ENCODE assay signal across 11 mouse cellular contexts in the genomic region with DNA sequence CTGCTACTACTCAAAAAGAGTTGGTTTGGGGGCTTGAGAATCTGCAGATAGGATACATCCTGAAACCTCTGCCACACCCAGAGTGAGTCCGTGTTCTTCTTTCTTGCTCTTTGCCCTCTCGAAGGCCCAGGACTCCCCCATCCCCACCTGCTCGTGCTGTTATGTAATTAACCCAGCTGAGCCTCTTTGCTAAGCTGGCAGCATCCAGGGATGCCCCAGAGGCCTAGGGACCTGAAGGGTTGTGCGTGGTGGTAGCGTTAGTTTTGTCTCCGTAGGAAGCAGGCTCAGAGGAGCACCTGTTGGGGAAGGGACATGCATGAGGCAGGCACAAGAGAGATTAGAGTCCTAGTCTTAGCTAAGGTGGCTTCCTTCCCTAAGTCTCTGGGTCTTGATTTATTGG. TPM values are rescaled to one million over a fixed set of nuclear protein-coding genes. Genes with fewer than 3 reads are reported as not detected.
A peak's percentile ranks its signal among the peaks of the same experiment; 100 is the strongest.
DNase-seq lines count a peak whose midpoint lies in the region; ATAC-seq and TF ChIP-seq lines count a peak whose summit lies in the region.
"Had no signal": no experiment of that assay in that cellular context is flagged by ENCODE, and none has a peak within 500 bp of the region (broad histone marks: within the 10 kb centered on the region; RNA-seq: fewer than 3 reads in every experiment).

No protein-coding gene starts in this region.

- DNase-seq in liver, postnatal 0 days = no peak
- DNase-seq in spleen, postnatal 10 days (ENCODE audit: low spot score in 2 of 2) = no peak
- no peak for DNase-seq in gastrocnemius, postnatal 25 days
- DNase-seq: gastrocnemius, postnatal 10 days; right cerebral cortex, postnatal 14 days had no signal

- H3K4me2 ChIP-seq in liver, embryonic 12.5 days = 0 out of 2 replicates have a peak overlapping the region, but pooled peaks have one; percentile 65
- H3K4me2 ChIP-seq in liver, postnatal 0 days (ENCODE audit: low read depth, low read length) = no peak overlapping the region
- H3K4me2 ChIP-seq in forebrain, embryonic 13.5 days = peak overlapping the region; percentile 92
- H3K4me2 ChIP-seq in intestine, embryonic 15.5 days (replicated peaks) = peak overlapping the region; percentile 96
- H3K4me2 ChIP-seq in neural tube, embryonic 14.5 days (ENCODE audit: low read depth, low read length) = peak overlapping the region; percentile 83

- no peaks in the 10 kb centered on the region for H3K36me3 ChIP-seq in liver, embryonic 12.5 days
- H3K36me3 ChIP-seq in liver, postnatal 0 days (replicated peaks; ENCODE audit: insufficient read depth, low read length) = no peaks in the 10 kb centered on the region
- no peaks in the 10 kb centered on the region for H3K36me3 ChIP-seq in forebrain, embryonic 13.5 days (ENCODE audit: poor library complexity, severe bottlenecking)
- H3K36me3 ChIP-seq in intestine, embryonic 15.5 days = no peaks in the 10 kb centered on the region
- H3K36me3 ChIP-seq in neural tube, embryonic 14.5 days (ENCODE audit: control insufficient read depth, insufficient read depth, low read length) = no peaks in the 10 kb centered on the region

- no peak overlapping the region for H3K27ac ChIP-seq in liver, embryonic 12.5 days
- no peak overlapping the region for H3K27ac ChIP-seq in liver, postnatal 0 days (ENCODE audit: low read depth)
- no peak overlapping the region for H3K27ac ChIP-seq in forebrain, embryonic 13.5 days
- H3K27ac ChIP-seq in intestine, embryonic 15.5 days = no peak overlapping the region
- H3K27ac ChIP-seq in neural tube, embryonic 14.5 days (ENCODE audit: low read depth, low read length) = no peak overlapping the region

- WGBS in liver, embryonic 12.5 days (ENCODE audit: insufficient replicate concordance) = 46% methylated on average over 6 of the region's 6 CpGs
- WGBS in liver, postnatal 0 days (ENCODE audit: insufficient replicate concordance) = 53% methylated on average over 6 of the region's 6 CpGs
- 30% methylated on average over 6 of the region's 6 CpGs for WGBS in forebrain, embryonic 13.5 days
- 45% methylated on average over 6 of the region's 6 CpGs for WGBS in intestine, embryonic 15.5 days
- WGBS in neural tube, embryonic 14.5 days = 25% methylated on average over 6 of the region's 6 CpGs

- H3K9me3 ChIP-seq in liver, embryonic 12.5 days (replicated peaks) = no peaks in the 10 kb centered on the region
- no peaks in the 10 kb centered on the region for H3K9me3 ChIP-seq in liver, postnatal 0 days (ENCODE audit: low read length)
- H3K9me3 ChIP-seq in forebrain, embryonic 13.5 days (replicated peaks) = no peaks in the 10 kb centered on the region
- H3K9me3 ChIP-seq in intestine, embryonic 15.5 days = no peaks in the 10 kb centered on the region
- no peaks in the 10 kb centered on the region for H3K9me3 ChIP-seq in neural tube, embryonic 14.5 days (ENCODE audit: control insufficient read depth, low read length)
- H3K9me3 ChIP-seq: megakaryocyte, embryonic 14.5 days had no signal

- TF ChIP-seq EP300 in liver, postnatal 0 days (IDR thresholded peaks at IDR 0.05; ENCODE audit: low read depth) = no peak

- no peak for TF ChIP-seq CTCF in liver, postnatal 0 days (IDR thresholded peaks at IDR 0.05; ENCODE audit: low read depth)

- H3K4me3 ChIP-seq in liver, embryonic 12.5 days = peak overlapping the region; percentile 62; the same call in 1 of the 2 replicates
- H3K4me3 ChIP-seq in liver, postnatal 0 days (ENCODE audit: low read depth, low read length) = no peak overlapping the region
- peak overlapping the region; percentile 91 for H3K4me3 ChIP-seq in forebrain, embryonic 13.5 days
- peak overlapping the region; percentile 80; the same call in 1 of the 2 replicates for H3K4me3 ChIP-seq in intestine, embryonic 15.5 days (replicated peaks)
- H3K4me3 ChIP-seq in neural tube, embryonic 14.5 days (ENCODE audit: low read depth, low read length) = peak overlapping the region; percentile 96

- no peak overlapping the region for H3K9ac ChIP-seq in liver, embryonic 12.5 days
- no peak overlapping the region for H3K9ac ChIP-seq in liver, postnatal 0 days (replicated peaks)
- peak overlapping the region; percentile 94 for H3K9ac ChIP-seq in forebrain, embryonic 13.5 days
- no peak overlapping the region for H3K9ac ChIP-seq in intestine, embryonic 15.5 days
- H3K9ac ChIP-seq in neural tube, embryonic 14.5 days (replicated peaks; ENCODE audit: low read depth, low read length) = peak overlapping the region; percentile 98; the same call in 1 of the 2 replicates

- peaks cover 70% of the 10 kb centered on the region for H3K27me3 ChIP-seq in liver, embryonic 12.5 days (replicated peaks)
- H3K27me3 ChIP-seq in liver, postnatal 0 days (ENCODE audit: insufficient read depth, low read length) = peaks cover 35% of the 10 kb centered on the region
- H3K27me3 ChIP-seq in forebrain, embryonic 13.5 days = peaks cover 4% of the 10 kb centered on the region; the same call in 1 of the 2 replicates
- no peaks in the 10 kb centered on the region for H3K27me3 ChIP-seq in intestine, embryonic 15.5 days (replicated peaks)
- no peaks in the 10 kb centered on the region for H3K27me3 ChIP-seq in neural tube, embryonic 14.5 days (ENCODE audit: control insufficient read depth, insufficient read depth, low read length)
- H3K27me3 ChIP-seq: Patski had no signal

- ATAC-seq in liver, embryonic 12.5 days = no peak
- no peak for ATAC-seq in liver, postnatal 0 days
- no peak for ATAC-seq in forebrain, embryonic 13.5 days
- ATAC-seq in intestine, embryonic 15.5 days = peak; percentile 24; the same call in 1 of the 2 replicates
- ATAC-seq in neural tube, embryonic 14.5 days (ENCODE audit: low read depth) = no peak

- peaks cover 11% of the 10 kb centered on the region; the same call in 1 of the 2 replicates for H3K4me1 ChIP-seq in liver, embryonic 12.5 days
- peaks cover 5% of the 10 kb centered on the region for H3K4me1 ChIP-seq in liver, postnatal 0 days (ENCODE audit: insufficient read depth)
- peaks cover 13% of the 10 kb centered on the region for H3K4me1 ChIP-seq in forebrain, embryonic 13.5 days
- H3K4me1 ChIP-seq in intestine, embryonic 15.5 days (replicated peaks) = peaks cover 13% of the 10 kb centered on the region; the same call in 1 of the 2 replicates
- H3K4me1 ChIP-seq in neural tube, embryonic 14.5 days (ENCODE audit: control insufficient read depth, insufficient read depth, low read length) = peaks cover 11% of the 10 kb centered on the region

RNA-seq across cellular contexts. Expression of a gene that starts 1.6 kb away (rescaled TPM):
- polyA plus RNA-seq in liver, embryonic 12.5 days (2016; fragmentation: Nextera tagmentation; extraction: Ambion mirVana) = 0.57 and 0.99 TPM in 2 replicates
- polyA plus RNA-seq in liver, postnatal 0 days (2015; fragmentation: Nextera tagmentation; extraction: Ambion mirVana) = 0.05 TPM in 1 of 2 replicates, not detected in the other
- polyA plus RNA-seq in forebrain, embryonic 13.5 days (2015; fragmentation: Nextera tagmentation; extraction: Ambion mirVana) = 6.5 and 9.9 TPM in 2 replicates
- polyA plus RNA-seq in intestine, embryonic 15.5 days (2015; fragmentation: Nextera tagmentation; extraction: Ambion mirVana) = 2.3 and 2.6 TPM in 2 replicates
- polyA plus RNA-seq in neural tube, embryonic 14.5 days (2014; fragmentation: Nextera tagmentation; extraction: Ambion mirVana) = 21.3 and 24.0 TPM in 2 replicates
- total RNA-seq in gastrocnemius, postnatal 25 days (2021) = under 1 TPM; 0.32 to 0.59 TPM

RNA-seq across cellular contexts. Expression of a gene that starts 18.7 kb away (rescaled TPM):
- not detected in 2 replicates for polyA plus RNA-seq in liver, embryonic 12.5 days (2016; fragmentation: Nextera tagmentation; extraction: Ambion mirVana)
- not detected in 2 replicates for polyA plus RNA-seq in liver, postnatal 0 days (2015; fragmentation: Nextera tagmentation; extraction: Ambion mirVana)
- 0.21 and 0.30 TPM in 2 replicates for polyA plus RNA-seq in forebrain, embryonic 13.5 days (2015; fragmentation: Nextera tagmentation; extraction: Ambion mirVana)
- polyA plus RNA-seq in intestine, embryonic 15.5 days (2015; fragmentation: Nextera tagmentation; extraction: Ambion mirVana) = 0.13 TPM in 1 of 2 replicates, not detected in the other
- 0.17 and 0.70 TPM in 2 replicates for polyA plus RNA-seq in neural tube, embryonic 14.5 days (2014; fragmentation: Nextera tagmentation; extraction: Ambion mirVana)
- total RNA-seq in gastrocnemius, postnatal 25 days (2021) = not detected
- total RNA-seq: gastrocnemius, postnatal 10 days had no signal
- polyA plus RNA-seq: Patski had no signal

RNA-seq across cellular contexts. Expression of a gene that starts 27.0 kb away (rescaled TPM):
- polyA plus RNA-seq in liver, embryonic 12.5 days (2016; fragmentation: Nextera tagmentation; extraction: Ambion mirVana) = 0.22 and 0.70 TPM in 2 replicates
- polyA plus RNA-seq in liver, postnatal 0 days (2015; fragmentation: Nextera tagmentation; extraction: Ambion mirVana) = 2.6 and 3.1 TPM in 2 replicates
- polyA plus RNA-seq in forebrain, embryonic 13.5 days (2015; fragmentation: Nextera tagmentation; extraction: Ambion mirVana) = not detected in 2 replicates
- 0.76 and 0.87 TPM in 2 replicates for polyA plus RNA-seq in intestine, embryonic 15.5 days (2015; fragmentation: Nextera tagmentation; extraction: Ambion mirVana)
- 0.62 and 0.76 TPM in 2 replicates for polyA plus RNA-seq in neural tube, embryonic 14.5 days (2014; fragmentation: Nextera tagmentation; extraction: Ambion mirVana)
- not detected for total RNA-seq in gastrocnemius, postnatal 25 days (2021)

RNA-seq across cellular contexts. Expression of a gene that starts 52.4 kb away (rescaled TPM):
- 0.24 and 0.31 TPM in 2 replicates for polyA plus RNA-seq in liver, embryonic 12.5 days (2016; fragmentation: Nextera tagmentation; extraction: Ambion mirVana)
- polyA plus RNA-seq in liver, postnatal 0 days (2015; fragmentation: Nextera tagmentation; extraction: Ambion mirVana) = 0.20 and 0.43 TPM in 2 replicates
- polyA plus RNA-seq in forebrain, embryonic 13.5 days (2015; fragmentation: Nextera tagmentation; extraction: Ambion mirVana) = 2.5 TPM in 2 replicates
- polyA plus RNA-seq in intestine, embryonic 15.5 days (2015; fragmentation: Nextera tagmentation; extraction: Ambion mirVana) = 1.4 and 1.5 TPM in 2 replicates
- 1.9 and 5.7 TPM in 2 replicates for polyA plus RNA-seq in neural tube, embryonic 14.5 days (2014; fragmentation: Nextera tagmentation; extraction: Ambion mirVana)
- 1 to 10 TPM; 2.5 to 4.5 TPM for total RNA-seq in gastrocnemius, postnatal 25 days (2021)

Comparison
In these comparisons a context has a peak if more than half of its experiments do, and no peak if none do; other contexts are left out.
1. H3K9ac ChIP-seq: peak in forebrain, embryonic 13.5 days (single experiment) and neural tube, embryonic 14.5 days (single experiment); none in liver, embryonic 12.5 days (single experiment), liver, postnatal 0 days (single experiment) and intestine, embryonic 15.5 days (single experiment).